Mouse (Mus musculus) intestine, embryonic 15.5 days (tissue): ENCODE results near the gene Psmc1. TPM values are rescaled to one million over a fixed set of nuclear protein-coding genes. Genes with fewer than 3 reads are reported as not detected.

Experiments used
- ATAC-seq: fragments of 200-750 bp; cut with Nextera tagmentation; 2 replicates; pipeline ENCODE4 v1.8.0; 2017; ENCODE audit warnings: moderate TSS enrichment, moderate library complexity
- H3K27ac ChIP-seq: fragments of 300-500 bp; sonication (generic); 2 replicates; pipeline ENCODE4 v1.5.1; 2015; ENCODE audit warnings: mild to moderate bottlenecking, inconsistent platforms
- H3K27me3 ChIP-seq: fragments of 300-500 bp; sonication (generic); replicated peaks from 2 replicates; pipeline ENCODE4 v1.6.1; 2015; ENCODE audit warnings: inconsistent platforms
- H3K36me3 ChIP-seq: fragments of 300-500 bp; sonication (generic); 2 replicates; pipeline ENCODE4 v1.6.1; 2015; ENCODE audit warnings: inconsistent platforms
- H3K4me1 ChIP-seq: fragments of 300-500 bp; sonication (generic); replicated peaks from 2 replicates; pipeline ENCODE4 v1.6.1; 2015; ENCODE audit warnings: inconsistent platforms
- H3K4me2 ChIP-seq: fragments of 300-500 bp; sonication (generic); replicated peaks from 2 replicates; pipeline ENCODE4 v1.6.1; 2015; ENCODE audit warnings: mild to moderate bottlenecking, inconsistent platforms
- H3K4me3 ChIP-seq: fragments of 300-500 bp; sonication (generic); replicated peaks from 2 replicates; pipeline ENCODE4 v1.5.1; 2015; ENCODE audit warnings: inconsistent platforms
- H3K9ac ChIP-seq: fragments of 300-500 bp; sonication (generic); 2 replicates; pipeline ENCODE4 v1.6.1; 2015; ENCODE audit warnings: inconsistent platforms
- H3K9me3 ChIP-seq: fragments of 300-500 bp; sonication (generic); 2 replicates; pipeline ENCODE4 v1.6.1; 2016; ENCODE audit warnings: inconsistent platforms
- WGBS: fragments of 180-500 bp; shearing (Covaris S2); methylation state at CpG from one replicate; pipeline ENCODE4 v1.1.7; 2015; 5-methylcytosine and 5-hydroxymethylcytosine counted together
- polyA plus RNA-seq: library from polyadenylated mRNA; unstranded; fragments of >200 nt; fragmentation: Nextera tagmentation; extraction: Ambion mirVana; gene quantifications from 2 replicates; pipeline ENCODE4 v1.2.1, GENCODE M21; 2015

Gene Psmc1
- 228 and 235 TPM in 2 replicates for polyA plus RNA-seq

DNA sequence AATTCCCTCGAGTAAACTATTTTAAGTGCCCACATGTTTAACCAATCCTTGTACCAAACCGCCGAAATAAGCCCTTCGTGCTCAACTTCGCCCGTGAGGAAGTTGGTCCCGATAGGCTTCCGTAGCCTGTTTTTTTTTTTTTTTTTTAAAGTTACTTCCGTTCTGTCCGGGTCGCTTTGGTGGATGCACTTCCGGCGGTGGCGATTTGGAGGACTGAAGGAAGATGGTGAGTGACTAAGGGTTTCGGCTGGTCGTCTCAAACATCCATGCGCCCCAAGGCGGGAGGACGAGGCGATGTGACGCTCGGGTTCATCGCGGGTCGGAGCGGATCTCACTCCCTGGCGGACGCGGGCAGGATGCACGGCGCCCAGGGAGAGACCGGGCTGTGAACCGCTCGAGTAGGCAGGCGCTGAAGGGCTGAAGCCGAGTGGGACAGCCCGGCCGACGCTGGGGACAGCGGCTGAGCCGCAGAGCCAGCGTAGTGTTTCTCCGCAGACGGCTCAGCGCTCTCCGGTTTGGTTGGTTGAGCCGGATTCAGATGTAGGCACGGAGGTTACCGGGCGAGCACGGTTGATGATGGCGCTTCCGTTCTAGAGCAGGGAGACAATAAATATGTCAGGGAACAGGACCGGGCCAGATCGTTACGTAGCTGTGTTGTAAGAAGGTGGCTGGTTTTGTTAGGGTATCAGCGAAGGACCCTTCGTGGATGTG is at the start of gene Psmc1:
Gene Psmc1, plus strand, starts transcription at position 169 of the 711 bp plus-strand sequence.
- H3K4me3 ChIP-seq = peak within 1 kb of the TSS; percentile 84
- under 1% methylated on average over 58 of the region's 58 CpGs for WGBS
- ATAC-seq = peak; percentile 86
- H3K4me2 ChIP-seq = peak within 1 kb of the TSS; percentile 81
- no peaks in the 10 kb centered on the region for H3K27me3 ChIP-seq
- H3K36me3 ChIP-seq = 0 out of 2 replicates have a peak, but pooled peaks cover 3% of the 10 kb centered on the region
- peak within 1 kb of the TSS; percentile 85 for H3K27ac ChIP-seq
- H3K4me1 ChIP-seq = peaks cover 12% of the 10 kb centered on the region
- no peaks in the 10 kb centered on the region for H3K9me3 ChIP-seq
- H3K9ac ChIP-seq = peak within 1 kb of the TSS; percentile 77

DNA sequence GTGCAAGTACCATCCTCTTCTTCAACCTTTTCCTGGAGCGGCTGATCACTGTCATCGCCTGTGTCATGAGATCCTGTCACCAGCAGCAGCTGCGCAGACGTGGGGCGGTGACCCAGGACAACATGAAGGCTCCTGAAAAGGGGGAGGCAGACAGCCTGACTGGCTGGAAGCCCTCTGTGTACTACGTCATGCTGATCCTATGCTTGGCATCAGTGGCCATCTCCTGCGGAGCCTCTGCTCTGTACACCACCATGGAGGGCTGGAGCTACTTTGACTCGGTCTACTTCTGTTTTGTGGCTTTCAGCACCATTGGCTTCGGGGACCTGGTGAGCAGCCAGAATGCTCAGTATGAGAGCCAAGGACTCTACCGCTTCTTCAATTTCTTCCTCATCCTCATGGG is 48.9 kb upstream of the Psmc1 start:
- ATAC-seq = no peak
- Histone ChIP-seq H3K36me3 (no peaks in the 10 kb centered on the region), H3K4me2 (no peak overlapping the region), H3K9ac (no peak overlapping the region), H3K4me1 (no peaks in the 10 kb centered on the region), H3K4me3 (no peak overlapping the region), H3K27ac (no peak overlapping the region), H3K27me3 (no peaks in the 10 kb centered on the region), H3K9me3 (no peaks in the 10 kb centered on the region)
- 87% methylated on average over 10 of the region's 10 CpGs for WGBS

DNA sequence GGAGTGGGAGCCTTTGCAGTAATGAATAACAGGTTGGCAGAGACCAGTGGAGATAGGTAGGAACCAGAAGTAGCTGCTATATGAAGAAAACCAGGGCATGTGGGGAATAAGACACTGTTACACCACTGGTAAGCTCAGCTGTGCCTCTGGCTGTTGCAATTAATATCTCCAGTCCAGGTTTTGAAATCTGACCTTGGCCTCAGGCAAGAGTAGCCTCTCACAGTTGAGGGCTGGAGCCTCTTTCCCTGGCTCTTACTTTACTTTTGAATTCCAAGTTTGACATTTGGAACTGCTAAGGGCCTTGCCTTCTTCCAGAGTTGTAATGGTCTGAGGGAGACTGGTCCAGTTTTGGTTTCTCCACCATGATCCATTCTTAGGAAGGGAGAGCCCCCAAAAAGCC is 48.1 kb upstream of the Psmc1 start:
- H3K27ac ChIP-seq = no peak overlapping the region
- no peak overlapping the region for H3K4me3 ChIP-seq
- no peak for ATAC-seq
- no peaks in the 10 kb centered on the region for H3K9me3 ChIP-seq
- no peaks in the 10 kb centered on the region for H3K4me1 ChIP-seq
- no peak overlapping the region for H3K9ac ChIP-seq
- H3K27me3 ChIP-seq = no peaks in the 10 kb centered on the region
- no peak overlapping the region for H3K4me2 ChIP-seq
- no peaks in the 10 kb centered on the region for H3K36me3 ChIP-seq

- Histone ChIP-seq H3K27me3 (no peaks in the 10 kb centered on the region), H3K9me3 (no peaks in the 10 kb centered on the region), H3K36me3 (no peaks in the 10 kb centered on the region), H3K4me1 (no peaks in the 10 kb centered on the region), H3K27ac (no peak overlapping the region), H3K9ac (no peak overlapping the region), H3K4me2 (no peak overlapping the region), H3K4me3 (no peak overlapping the region)
- no peak for ATAC-seq
- WGBS = 70% methylated on average over 3 of the region's 3 CpGs
These were observed 47.4 kb upstream of the Psmc1 start for GRCm38 (mm10) chr12:100062584-100062983.

GRCm38 (mm10) chr12:100065109-100065508 is 44.8 kb upstream of the Psmc1 start:
- Histone ChIP-seq H3K9ac (no peak overlapping the region), H3K9me3 (no peaks in the 10 kb centered on the region), H3K27me3 (no peaks in the 10 kb centered on the region), H3K27ac (no peak overlapping the region), H3K4me2 (no peak overlapping the region), H3K4me3 (no peak overlapping the region), H3K4me1 (no peaks in the 10 kb centered on the region), H3K36me3 (no peaks in the 10 kb centered on the region)
- ATAC-seq = no peak
- WGBS = 76% methylated on average over 3 of the region's 3 CpGs

DNA sequence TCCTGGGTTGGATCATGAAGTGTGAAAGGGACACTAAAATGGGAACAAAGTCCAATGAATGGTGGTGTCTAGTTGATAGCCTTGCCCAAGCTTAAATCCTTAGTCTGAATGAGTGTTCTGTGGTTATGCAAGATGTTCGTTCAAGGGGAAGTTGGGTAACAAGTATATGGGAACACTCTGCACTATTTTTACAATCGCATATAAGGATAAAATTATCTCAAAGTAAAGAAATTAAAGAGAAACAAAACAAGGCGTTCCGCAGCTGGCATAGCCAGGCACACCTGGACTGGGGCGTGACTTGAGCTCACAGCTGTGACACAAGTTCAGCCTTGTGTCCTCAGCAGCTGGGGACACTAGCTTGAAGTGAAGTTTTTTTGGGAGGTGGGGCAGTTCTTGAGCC is 42.5 kb upstream of the Psmc1 start:
- ATAC-seq = peak; percentile 85
- Histone ChIP-seq H3K36me3 (no peaks in the 10 kb centered on the region), H3K9ac (no peak overlapping the region), H3K27ac (no peak overlapping the region), H3K9me3 (no peaks in the 10 kb centered on the region), H3K4me3 (no peak overlapping the region), H3K4me2 (no peak overlapping the region), H3K27me3 (no peaks in the 10 kb centered on the region), H3K4me1 (no peaks in the 10 kb centered on the region)
- 64% methylated on average over 5 of the region's 5 CpGs for WGBS

- Histone ChIP-seq H3K9ac (no peak overlapping the region), H3K9me3 (no peaks in the 10 kb centered on the region), H3K27me3 (no peaks in the 10 kb centered on the region), H3K36me3 (no peaks in the 10 kb centered on the region), H3K27ac (no peak overlapping the region), H3K4me1 (no peaks in the 10 kb centered on the region), H3K4me2 (no peak overlapping the region), H3K4me3 (no peak overlapping the region)
- 61% methylated on average over 4 of the region's 4 CpGs for WGBS
- no peak for ATAC-seq
These were observed 36.7 kb upstream of the Psmc1 start for GRCm38 (mm10) chr12:100073201-100073672.

GRCm38 (mm10) chr12:100075715-100076114 is 34.2 kb upstream of the Psmc1 start:
- no peak overlapping the region for H3K9ac ChIP-seq
- H3K4me2 ChIP-seq = no peak overlapping the region
- ATAC-seq = no peak
- no peaks in the 10 kb centered on the region for H3K27me3 ChIP-seq
- no peaks in the 10 kb centered on the region for H3K4me1 ChIP-seq
- H3K4me3 ChIP-seq = no peak overlapping the region
- no peak overlapping the region for H3K27ac ChIP-seq
- WGBS = 54% methylated on average over 4 of the region's 4 CpGs
- no peaks in the 10 kb centered on the region for H3K36me3 ChIP-seq
- no peaks in the 10 kb centered on the region for H3K9me3 ChIP-seq

DNA sequence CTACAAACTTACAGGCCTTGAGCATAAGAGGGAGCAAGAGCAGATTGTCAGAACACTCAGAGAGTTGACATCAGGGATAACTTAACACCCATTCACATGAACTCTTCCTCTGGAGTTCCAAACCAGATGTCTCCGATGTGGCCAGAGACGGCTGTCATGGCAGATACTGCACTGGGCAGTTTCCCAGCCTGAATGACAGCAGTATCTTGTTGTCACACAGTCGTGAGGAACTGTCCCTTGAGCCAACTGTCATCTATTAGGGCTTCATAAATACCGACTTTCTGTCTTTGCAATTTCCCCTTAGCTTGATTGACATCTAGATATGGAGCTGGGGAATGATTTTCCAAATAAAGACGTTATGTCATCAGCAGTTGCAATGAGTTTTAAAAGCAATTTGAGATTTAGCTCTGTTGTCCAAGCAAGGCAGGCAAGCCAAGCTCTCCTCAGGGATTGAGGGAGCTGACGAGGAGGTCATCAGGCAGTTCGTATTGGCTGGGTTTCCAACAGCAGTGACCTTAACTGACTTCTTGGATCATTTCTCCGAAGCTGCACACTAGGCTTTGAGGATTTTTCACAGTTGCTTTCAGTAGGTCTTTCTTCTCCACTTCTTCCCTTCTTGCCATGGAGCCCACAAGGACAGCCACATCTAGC is 30.2 kb upstream of the Psmc1 start:
- Histone ChIP-seq H3K4me1 (no peaks in the 10 kb centered on the region), H3K4me3 (no peak overlapping the region), H3K36me3 (no peaks in the 10 kb centered on the region), H3K9me3 (no peaks in the 10 kb centered on the region), H3K4me2 (no peak overlapping the region), H3K9ac (no peak overlapping the region), H3K27me3 (no peaks in the 10 kb centered on the region), H3K27ac (no peak overlapping the region)
- 79% methylated on average over 8 of the region's 8 CpGs for WGBS
- no peak for ATAC-seq

DNA sequence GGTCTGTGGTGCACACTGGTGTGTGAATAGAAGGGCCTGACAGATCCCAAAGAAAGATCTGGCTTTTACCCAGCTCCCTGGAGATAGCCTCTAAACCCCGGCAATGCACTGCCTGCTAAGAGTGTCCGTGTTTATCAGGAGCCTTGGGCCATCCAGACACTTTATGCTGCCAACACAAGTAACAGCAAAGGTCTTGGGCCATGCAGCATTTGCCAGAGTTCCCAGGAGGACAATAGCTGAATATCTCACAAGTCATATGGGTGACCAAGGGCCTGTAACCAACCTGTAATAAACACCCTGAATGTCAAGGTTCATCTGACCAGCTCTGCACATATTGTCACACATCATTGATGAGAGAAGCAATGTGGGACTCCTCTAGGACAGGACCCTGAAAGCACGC is 21.9 kb upstream of the Psmc1 start:
- no peak for ATAC-seq
- no peaks in the 10 kb centered on the region for H3K4me1 ChIP-seq

DNA sequence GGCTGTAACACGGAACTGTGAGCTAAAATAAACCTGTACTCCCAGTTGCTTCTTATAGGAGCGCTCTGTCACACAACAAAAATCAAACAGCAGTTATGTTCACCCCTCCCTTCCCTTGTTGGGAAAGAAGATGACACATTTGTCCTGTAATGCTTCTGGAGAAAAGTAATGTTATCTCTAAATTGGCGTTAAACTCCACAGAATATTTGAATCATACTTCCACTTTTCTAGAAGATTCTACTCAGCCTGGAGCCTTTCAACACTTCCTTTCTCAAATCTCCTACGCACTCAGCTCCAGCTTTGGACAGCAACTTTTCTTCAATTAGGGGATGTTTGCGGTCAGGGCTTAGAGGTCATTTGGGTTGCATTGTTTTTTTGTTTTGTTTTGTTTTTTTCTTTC is 20.7 kb upstream of the Psmc1 start:
- no peaks in the 10 kb centered on the region for H3K9me3 ChIP-seq
- no peak for ATAC-seq
- no peak overlapping the region for H3K9ac ChIP-seq
- H3K36me3 ChIP-seq = no peaks in the 10 kb centered on the region
- 84% methylated on average over 5 of the region's 5 CpGs for WGBS
- no peaks in the 10 kb centered on the region for H3K4me1 ChIP-seq
- no peaks in the 10 kb centered on the region for H3K27me3 ChIP-seq
- H3K4me3 ChIP-seq = no peak overlapping the region
- no peak overlapping the region for H3K4me2 ChIP-seq
- H3K27ac ChIP-seq = no peak overlapping the region

More for the DNA sequence above, 21.9 kb upstream of the Psmc1 start:
- no peak overlapping the region for H3K27ac ChIP-seq
- H3K27me3 ChIP-seq = no peaks in the 10 kb centered on the region
- no peak overlapping the region for H3K4me3 ChIP-seq
- no peak overlapping the region for H3K4me2 ChIP-seq
- no peaks in the 10 kb centered on the region for H3K9me3 ChIP-seq
- no peaks in the 10 kb centered on the region for H3K36me3 ChIP-seq
- no peak overlapping the region for H3K9ac ChIP-seq
- 89% methylated on average over 3 of the region's 3 CpGs for WGBS

- Histone ChIP-seq H3K27me3 (no peaks in the 10 kb centered on the region), H3K4me1 (no peaks in the 10 kb centered on the region), H3K4me3 (no peak overlapping the region), H3K4me2 (no peak overlapping the region), H3K36me3 (no peaks in the 10 kb centered on the region), H3K27ac (no peak overlapping the region), H3K9me3 (no peaks in the 10 kb centered on the region), H3K9ac (no peak overlapping the region)
- WGBS = 83% methylated on average over 4 of the region's 4 CpGs
- ATAC-seq = no peak
These were observed 19.2 kb upstream of the Psmc1 start for GRCm38 (mm10) chr12:100090750-100091149.

GRCm38 (mm10) chr12:100093046-100093445 is 16.9 kb upstream of the Psmc1 start:
- H3K27ac ChIP-seq = no peak overlapping the region
- no peak overlapping the region for H3K9ac ChIP-seq
- no peak overlapping the region for H3K4me2 ChIP-seq
- no peaks in the 10 kb centered on the region for H3K27me3 ChIP-seq
- H3K9me3 ChIP-seq = no peaks in the 10 kb centered on the region
- no peaks in the 10 kb centered on the region for H3K4me1 ChIP-seq
- WGBS = 77% methylated on average over 11 of the region's 11 CpGs
- H3K36me3 ChIP-seq = no peaks in the 10 kb centered on the region
- ATAC-seq = no peak
- no peak overlapping the region for H3K4me3 ChIP-seq
